Mouse (Mus musculus): ENCODE data around the gene Riok2. TPM values are rescaled to one million over a fixed set of nuclear protein-coding genes. Genes with fewer than 3 reads are reported as not detected.
"Not testable (repeated sequence)": the region's sequence is repeated elsewhere in the genome, so short reads cannot be mapped to it uniquely, and the experiment has no call there.

The Riok2 gene
- polyA plus RNA-seq (2015; fragmentation: Nextera tagmentation; extraction: Ambion mirVana) = 24.9 and 27.9 TPM in 2 replicates

GRCm38 (mm10) chr17:17373918-17374910 lies at the start of gene Riok2:
TSS of gene Riok2 (plus strand) at chr17:17374309.
- peak; percentile 97 for ATAC-seq (ENCODE audit: low read depth)
- Histone ChIP-seq H3K4me1 (replicated peaks) (peaks cover 18% of the 10 kb centered on the region), H3K9me3 (no peaks in the 10 kb centered on the region), H3K27me3 (no peaks in the 10 kb centered on the region), H3K27ac (replicated peaks) (peak within 1 kb of the TSS; percentile 86), H3K4me3 (peak within 1 kb of the TSS; percentile 62), H3K36me3 (peaks cover 15% of the 10 kb centered on the region), H3K4me2 (peak within 1 kb of the TSS; percentile 72), H3K9ac (peak within 1 kb of the TSS; percentile 87)
- WGBS = under 1% methylated on average over 48 of the region's 48 CpGs

- 76% methylated on average over 1 of the region's 1 CpGs for WGBS
- H3K27me3 ChIP-seq; H3K4me1 ChIP-seq (replicated peaks); H3K27ac ChIP-seq (replicated peaks); ATAC-seq (ENCODE audit: low read depth); H3K9ac ChIP-seq; H3K4me2 ChIP-seq; H3K4me3 ChIP-seq: not testable (repeated sequence)
- H3K9me3 ChIP-seq = peaks cover 10% of the 10 kb centered on the region
- H3K36me3 ChIP-seq = peaks cover 14% of the 10 kb centered on the region
Observed at GRCm38 (mm10) chr17:17326022-17326421, 48.1 kb upstream of the Riok2 start.

- ATAC-seq (ENCODE audit: low read depth) = no peak
- Histone ChIP-seq H3K9ac (no peak overlapping the region), H3K9me3 (0 out of 2 replicates have a peak, but pooled peaks cover 4% of the 10 kb centered on the region), H3K4me1 (replicated peaks) (no peaks in the 10 kb centered on the region), H3K4me2 (no peak overlapping the region), H3K36me3 (peaks cover 8% of the 10 kb centered on the region), H3K4me3 (no peak overlapping the region), H3K27me3 (no peaks in the 10 kb centered on the region), H3K27ac (replicated peaks) (no peak overlapping the region)
- 80% methylated on average over 4 of the region's 4 CpGs for WGBS
Observed at GRCm38 (mm10) chr17:17326636-17327035, 47.5 kb upstream of the Riok2 start.

- ATAC-seq (ENCODE audit: low read depth) = peak; percentile 93
- not testable (repeated sequence) for H3K27ac ChIP-seq (replicated peaks); H3K4me1 ChIP-seq (replicated peaks); H3K36me3 ChIP-seq; H3K9me3 ChIP-seq; H3K27me3 ChIP-seq
- H3K4me3 ChIP-seq = peak overlapping the region; percentile 34
- peak overlapping the region; percentile 61 for H3K4me2 ChIP-seq
- H3K9ac ChIP-seq = peak overlapping the region; percentile 57
- 6% methylated on average over 36 of the region's 40 CpGs for WGBS
Observed at GRCm38 (mm10) chr17:17345374-17346183, 28.5 kb upstream of the Riok2 start.

- H3K4me1 ChIP-seq (replicated peaks); H3K9me3 ChIP-seq; H3K27me3 ChIP-seq; H3K36me3 ChIP-seq; H3K27ac ChIP-seq (replicated peaks): not testable (repeated sequence)
- peak overlapping the region; percentile 57 for H3K9ac ChIP-seq
- WGBS = 44% methylated on average over 4 of the region's 4 CpGs
- H3K4me3 ChIP-seq = peak overlapping the region; percentile 34
- ATAC-seq (ENCODE audit: low read depth) = 0 out of 2 replicates have a peak, but pooled peaks have one; percentile 6
- peak overlapping the region; percentile 61 for H3K4me2 ChIP-seq
Observed at GRCm38 (mm10) chr17:17346281-17346680, 27.8 kb upstream of the Riok2 start.

GRCm38 (mm10) chr17:17373550-17373917 lies 575 bp upstream of the Riok2 start:
- no peak for ATAC-seq (ENCODE audit: low read depth)
- 4% methylated on average over 6 of the region's 6 CpGs for WGBS
- Histone ChIP-seq H3K4me2 (peak overlapping the region; percentile 72), H3K4me3 (peak overlapping the region; percentile 62), H3K9me3 (no peaks in the 10 kb centered on the region), H3K9ac (peak overlapping the region; percentile 87), H3K27ac (replicated peaks) (peak overlapping the region; percentile 86), H3K4me1 (replicated peaks) (peaks cover 18% of the 10 kb centered on the region), H3K27me3 (no peaks in the 10 kb centered on the region), H3K36me3 (peaks cover 10% of the 10 kb centered on the region)

GRCm38 (mm10) chr17:17375581-17375980 lies 1.5 kb downstream of the Riok2 start:
- no peak for ATAC-seq (ENCODE audit: low read depth)
- Histone ChIP-seq H3K9ac (no peak overlapping the region), H3K9me3 (no peaks in the 10 kb centered on the region), H3K27me3 (no peaks in the 10 kb centered on the region), H3K4me3 (peak overlapping the region; percentile 62; the same call in 1 of the 2 replicates), H3K4me1 (replicated peaks) (peaks cover 18% of the 10 kb centered on the region), H3K4me2 (peak overlapping the region; percentile 72), H3K27ac (replicated peaks) (no peak overlapping the region), H3K36me3 (peaks cover 20% of the 10 kb centered on the region)
- WGBS = 90% methylated on average over 3 of the region's 3 CpGs

- Histone ChIP-seq H3K4me1 (replicated peaks) (no peaks in the 10 kb centered on the region), H3K9ac (no peak overlapping the region), H3K4me3 (no peak overlapping the region), H3K4me2 (no peak overlapping the region), H3K27ac (replicated peaks) (no peak overlapping the region), H3K36me3 (peaks cover 71% of the 10 kb centered on the region), H3K27me3 (no peaks in the 10 kb centered on the region), H3K9me3 (no peaks in the 10 kb centered on the region)
- ATAC-seq (ENCODE audit: low read depth) = no peak
- whole genome bisulfite sequencing = 97% methylated on average over 4 of the region's 4 CpGs
Observed at GRCm38 (mm10) chr17:17383703-17384102, 9.6 kb downstream of the Riok2 start.

GRCm38 (mm10) chr17:17384502-17384901 lies 10.4 kb downstream of the Riok2 start:
- Histone ChIP-seq H3K9ac (no peak overlapping the region), H3K4me1 (replicated peaks) (no peaks in the 10 kb centered on the region), H3K36me3 (peaks cover 71% of the 10 kb centered on the region), H3K4me2 (no peak overlapping the region), H3K27ac (replicated peaks) (no peak overlapping the region), H3K9me3 (no peaks in the 10 kb centered on the region), H3K4me3 (no peak overlapping the region), H3K27me3 (no peaks in the 10 kb centered on the region)
- ATAC-seq (ENCODE audit: low read depth) = no peak
- 87% methylated on average over 3 of the region's 3 CpGs for WGBS

GRCm38 (mm10) chr17:17386117-17386516 lies 12.0 kb downstream of the Riok2 start:
- no peak overlapping the region for H3K4me2 ChIP-seq
- H3K27me3 ChIP-seq = no peaks in the 10 kb centered on the region
- no peak overlapping the region for H3K4me3 ChIP-seq
- peaks cover 72% of the 10 kb centered on the region for H3K36me3 ChIP-seq
- ATAC-seq (ENCODE audit: low read depth) = no peak
- H3K9me3 ChIP-seq = no peaks in the 10 kb centered on the region
- H3K27ac ChIP-seq (replicated peaks) = no peak overlapping the region
- H3K4me1 ChIP-seq (replicated peaks) = no peaks in the 10 kb centered on the region
- no peak overlapping the region for H3K9ac ChIP-seq
- 90% methylated on average over 2 of the region's 2 CpGs for WGBS

- ATAC-seq (ENCODE audit: low read depth) = no peak
- Histone ChIP-seq H3K27me3 (no peaks in the 10 kb centered on the region), H3K4me2 (no peak overlapping the region), H3K36me3 (peaks cover 44% of the 10 kb centered on the region), H3K4me1 (replicated peaks) (no peaks in the 10 kb centered on the region), H3K4me3 (no peak overlapping the region), H3K9ac (no peak overlapping the region), H3K9me3 (no peaks in the 10 kb centered on the region), H3K27ac (replicated peaks) (no peak overlapping the region)
- 96% methylated on average over 4 of the region's 4 CpGs for WGBS
Observed at GRCm38 (mm10) chr17:17391823-17392222, 17.7 kb downstream of the Riok2 start.

GRCm38 (mm10) chr17:17392863-17393262 lies 18.8 kb downstream of the Riok2 start:
- Histone ChIP-seq H3K9ac (no peak overlapping the region), H3K4me2 (no peak overlapping the region), H3K9me3 (no peaks in the 10 kb centered on the region), H3K27me3 (no peaks in the 10 kb centered on the region), H3K27ac (replicated peaks) (no peak overlapping the region), H3K4me3 (no peak overlapping the region), H3K36me3 (peaks cover 37% of the 10 kb centered on the region), H3K4me1 (replicated peaks) (no peaks in the 10 kb centered on the region)
- ATAC-seq (ENCODE audit: low read depth) = peak; percentile 45; the same call in 1 of the 2 replicates
- 72% methylated on average over 7 of the region's 7 CpGs for WGBS
